Mouse (Mus musculus) liver, embryonic 14.5 days (tissue): ENCODE measurements around the gene Krt35.

Experiments used
- CTCF ChIP-seq: IDR thresholded peaks from 2 replicates; pipeline ENCODE4 v1.5.1; 2016; ENCODE audit warnings: antibody characterized with exemption, low read depth, control low read depth
- EP300 ChIP-seq: IDR thresholded peaks from 2 replicates; pipeline ENCODE4 v1.6.1; 2016; ENCODE audit warnings: antibody characterized with exemption, low read depth

DNA sequence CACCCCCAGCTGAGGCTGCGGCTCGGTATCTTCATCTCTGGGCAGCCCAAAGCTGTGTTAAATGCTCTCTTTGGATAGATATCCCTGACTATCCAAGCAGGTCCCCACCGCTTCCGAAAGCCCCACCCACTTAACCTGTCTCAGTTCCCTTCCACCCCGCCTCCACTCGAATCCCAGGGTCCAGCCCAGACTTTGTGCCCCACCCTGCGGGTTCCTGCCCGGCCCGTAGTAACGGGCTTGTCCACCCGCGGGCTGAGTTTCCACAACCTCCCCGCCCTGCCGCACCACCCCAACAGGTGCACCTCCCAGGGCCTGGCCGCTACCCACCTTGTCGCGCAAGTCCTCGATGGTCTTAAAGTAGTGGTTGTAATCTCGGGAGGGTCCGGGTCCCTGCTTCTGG, 49.1 kb upstream of the Krt35 start:
- no peak for TF ChIP-seq CTCF
- TF ChIP-seq EP300: no peak
